Mouse (Mus musculus) CH12.LX (cell line): ENCODE results near the gene Sipa1.

ENCODE experiments used
- CHD2 ChIP-seq: IDR thresholded peaks from 2 replicates; pipeline ENCODE4 v1.6.1; 2011; ENCODE audit warnings: low read length, improper control_type of control experiment
- HCFC1 ChIP-seq: IDR thresholded peaks from 2 replicates; pipeline ENCODE4 v1.6.1; 2012; ENCODE audit warnings: low read depth, mild to moderate bottlenecking, inconsistent platforms, low read length, improper control_type of control experiment
- PAX5 ChIP-seq: IDR thresholded peaks from 2 replicates; pipeline ENCODE4 v1.6.1; 2012; ENCODE audit warnings: low read length, inconsistent platforms, mixed read lengths
- POLR2A ChIP-seq: IDR thresholded peaks from 2 replicates; pipeline ENCODE4 v1.6.1; 2011; ENCODE audit warnings: low read depth, mild to moderate bottlenecking, improper control_type of control experiment, low read length
- TCF12 ChIP-seq: IDR thresholded peaks from 2 replicates; pipeline ENCODE4 v1.6.1; 2014; ENCODE audit warnings: low read depth, mild to moderate bottlenecking, inconsistent platforms, low read length, improper control_type of control experiment
- USF1 ChIP-seq: IDR thresholded peaks from 2 replicates; pipeline ENCODE4 v1.6.1; 2014; ENCODE audit warnings: low read depth, mild to moderate bottlenecking, inconsistent platforms, low read length, improper control_type of control experiment
- ZNF384 ChIP-seq: IDR thresholded peaks from 2 replicates; pipeline ENCODE4 v1.6.1; 2012; ENCODE audit warnings: low read depth, low read length, improper control_type of control experiment, inconsistent platforms

- TF ChIP-seq POLR2A (no peak), USF1 (no peak), CHD2 (no peak), ZNF384 (no peak), PAX5 (no peak), TCF12 (no peak), HCFC1 (no peak)
These were observed 30.3 kb upstream of the Sipa1 start for GRCm38 (mm10) chr19:5693801-5694200.
